Mouse (Mus musculus): Measurements from ENCODE around the gene Rnf220.

Gene Rnf220

DNA sequence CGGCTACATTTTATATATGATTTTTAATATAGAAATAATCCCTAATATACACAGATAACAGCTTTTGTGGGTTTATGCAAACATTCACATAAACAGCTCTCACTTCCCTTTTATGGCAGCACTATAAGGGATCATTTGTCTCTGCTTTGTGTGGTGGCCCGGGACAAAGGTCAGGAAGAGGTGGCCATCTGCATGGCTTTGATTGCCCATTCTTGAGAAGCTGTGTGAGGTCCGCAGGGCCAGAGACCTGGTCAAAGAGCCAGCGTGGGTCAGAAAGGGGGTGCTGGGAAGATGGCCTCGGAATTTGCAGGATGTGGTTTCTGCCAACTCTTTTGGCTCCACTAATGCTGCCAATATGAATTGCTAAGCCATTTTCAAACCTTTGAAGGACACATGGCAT is 273.9 kb downstream of the Rnf220 start:
- no peak for DNase-seq (ENCODE audit: extremely low spot score)

DNA sequence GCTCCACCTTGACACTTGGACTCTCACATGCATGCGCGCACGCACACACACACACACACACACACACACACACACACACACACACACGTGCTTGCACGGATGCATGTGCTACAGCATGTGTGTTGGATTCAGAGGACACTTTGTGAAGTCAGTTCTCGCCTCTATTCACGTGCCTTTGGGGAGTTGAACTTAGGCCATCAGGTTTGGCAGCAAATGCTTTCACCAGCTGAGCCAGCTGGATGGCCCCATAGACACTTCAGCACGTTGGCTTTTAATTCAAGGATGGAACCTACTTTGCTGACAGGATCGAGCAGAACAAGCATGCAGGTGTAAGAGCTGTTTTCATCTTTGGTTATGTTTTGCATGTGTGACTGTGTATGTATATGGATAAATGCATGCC is 275.0 kb downstream of the Rnf220 start:
- no peak for DNase-seq (ENCODE audit: extremely low spot score)
